Mouse (Mus musculus) liver, adult 2 months (tissue): ENCODE results near the gene Dapk2. TPM values are rescaled to one million over a fixed set of nuclear protein-coding genes. Genes with fewer than 3 reads are reported as not detected.

Experiments used
- DNase-seq: peaks from one replicate; pipeline ENCODE4 v3.0.0-alpha.2; 2011; ENCODE audit warnings: low read depth, low spot score; ENCODE audit errors: extremely low read depth
- H3K27ac ChIP-seq: fragments of 200-500 bp; replicated peaks from 2 replicates; pipeline ENCODE4 v1.5.1; 2012; ENCODE audit warnings: low read depth, mild to moderate bottlenecking, control low read depth, inconsistent platforms, low read length; ENCODE audit not compliant: insufficient read depth
- H3K27me3 ChIP-seq: fragments of 200-500 bp; 2 replicates; pipeline ENCODE4 v1.6.1; 2012; ENCODE audit warnings: mild to moderate bottlenecking, moderate library complexity, low read length, inconsistent platforms; ENCODE audit not compliant: control insufficient read depth, insufficient read depth
- H3K36me3 ChIP-seq: fragments of 200-500 bp; 2 replicates; pipeline ENCODE4 v1.6.1; 2012; ENCODE audit warnings: low read length, inconsistent platforms; ENCODE audit not compliant: control insufficient read depth, insufficient read depth
- H3K4me1 ChIP-seq: fragments of 200-500 bp; 2 replicates; pipeline ENCODE4 v1.6.1; 2011; ENCODE audit warnings: low read length; ENCODE audit not compliant: control insufficient read depth, insufficient read depth
- H3K4me3 ChIP-seq: fragments of 200-500 bp; 2 replicates; pipeline ENCODE4 v1.5.1; 2011; ENCODE audit warnings: low read depth, mild to moderate bottlenecking, control low read depth, low read length, moderate library complexity; ENCODE audit not compliant: insufficient read depth
- H3K79me2 ChIP-seq: fragments of 200-500 bp; 2 replicates; pipeline ENCODE4 v1.6.1; 2012; ENCODE audit warnings: inconsistent platforms, mild to moderate bottlenecking, low read length, moderate library complexity; ENCODE audit not compliant: control insufficient read depth, insufficient read depth
- H3K9ac ChIP-seq: fragments of 200-500 bp; 2 replicates; pipeline ENCODE4 v1.6.1; 2012; ENCODE audit warnings: low read depth, mild to moderate bottlenecking, control low read depth, inconsistent platforms, low read length
- CTCF ChIP-seq: fragments of 200-500 bp; IDR thresholded peaks from 2 replicates; pipeline ENCODE4 v1.5.1; 2011; ENCODE audit warnings: low read depth, low read length, control low read depth
- POLR2A ChIP-seq: fragments of 200-500 bp; IDR thresholded peaks from 2 replicates; pipeline ENCODE4 v1.6.1; 2011; ENCODE audit warnings: low read length, control low read depth; ENCODE audit not compliant: insufficient read depth; ENCODE audit errors: extremely low read depth
- WGBS: fragments of 180-500 bp; shearing (Covaris S2); methylation state at CpG from one replicate; pipeline ENCODE4 v1.1.7; 2018; 5-methylcytosine and 5-hydroxymethylcytosine counted together
- polyA plus RNA-seq: library from polyadenylated mRNA; depleted of rRNA; stranded (reverse); fragments of >200 nt; gene quantifications from 2 replicates; pipeline ENCODE4 v1.2.3, GENCODE M21; 2012
- total RNA-seq: library from RNA; depleted of rRNA; stranded (reverse); fragments of >200 nt; gene quantifications from 2 replicates; pipeline ENCODE4 v1.2.3, GENCODE M21; 2014

The Dapk2 gene
- total and polyA plus RNA-seq, 2 experiments, result 6.2 to 9.6 TPM

- no peak for DNase-seq
- Histone ChIP-seq H3K79me2 (peaks cover 12% of the 10 kb centered on the region; the same call in 1 of the 2 replicates), H3K9ac (no peak overlapping the region), H3K27me3 (no peaks in the 10 kb centered on the region), H3K36me3 (no peaks in the 10 kb centered on the region), H3K4me3 (no peak overlapping the region), H3K27ac (peak overlapping the region; percentile 50), H3K4me1 (peaks cover 65% of the 10 kb centered on the region)
- TF ChIP-seq CTCF (no peak), POLR2A (no peak)
- 56% methylated on average over 11 of the region's 11 CpGs for WGBS
These were observed 24.0 kb downstream of the Dapk2 start for GRCm38 (mm10) chr9:66181826-66182678.

GRCm38 (mm10) chr9:66182679-66182993 lies 24.6 kb downstream of the Dapk2 start:
- peaks cover 18% of the 10 kb centered on the region; the same call in 1 of the 2 replicates for H3K79me2 ChIP-seq
- no peak for DNase-seq
- no peak overlapping the region for H3K4me3 ChIP-seq
- 71% methylated on average over 3 of the region's 3 CpGs for whole genome bisulfite sequencing
- H3K27ac ChIP-seq, result peak overlapping the region; percentile 50
- H3K9ac ChIP-seq, result no peak overlapping the region
- TF ChIP-seq CTCF (no peak), POLR2A (no peak)
- H3K27me3 ChIP-seq, result no peaks in the 10 kb centered on the region
- peaks cover 60% of the 10 kb centered on the region for H3K4me1 ChIP-seq
- H3K36me3 ChIP-seq, result no peaks in the 10 kb centered on the region

GRCm38 (mm10) chr9:66183023-66183422 lies 25.0 kb downstream of the Dapk2 start:
- H3K4me1 ChIP-seq, result peaks cover 58% of the 10 kb centered on the region
- no peak for TF ChIP-seq POLR2A
- no peak for TF ChIP-seq CTCF
- H3K27me3 ChIP-seq, result no peaks in the 10 kb centered on the region
- no peak overlapping the region for H3K4me3 ChIP-seq
- 0 out of 2 replicates have a peak overlapping the region, but pooled peaks have one; percentile 33 for H3K9ac ChIP-seq
- WGBS, result 13% methylated on average over 3 of the region's 3 CpGs
- peaks cover 20% of the 10 kb centered on the region; the same call in 1 of the 2 replicates for H3K79me2 ChIP-seq
- peak; percentile 73 for DNase-seq
- H3K36me3 ChIP-seq, result no peaks in the 10 kb centered on the region
- H3K27ac ChIP-seq, result peak overlapping the region; percentile 50

- Histone ChIP-seq H3K4me1 (peaks cover 46% of the 10 kb centered on the region), H3K79me2 (peaks cover 33% of the 10 kb centered on the region; the same call in 1 of the 2 replicates), H3K36me3 (no peaks in the 10 kb centered on the region), H3K27me3 (no peaks in the 10 kb centered on the region), H3K9ac (peak overlapping the region; percentile 72), H3K27ac (peak overlapping the region; percentile 98), H3K4me3 (peak overlapping the region; percentile 8)
- TF ChIP-seq POLR2A (no peak), CTCF (no peak)
- 24% methylated on average over 5 of the region's 5 CpGs for WGBS
- DNase-seq, result peak; percentile 88
These were observed 26.5 kb downstream of the Dapk2 start for GRCm38 (mm10) chr9:66184572-66184971.

- Histone ChIP-seq H3K9ac (no peak overlapping the region), H3K27ac (peak overlapping the region; percentile 33)
These were observed 28.4 kb downstream of the Dapk2 start for GRCm38 (mm10) chr9:66186426-66186825.

GRCm38 (mm10) chr9:66189026-66189425 lies 31.0 kb downstream of the Dapk2 start:
- DNase-seq, result peak; percentile 30
- WGBS, result 13% methylated on average over 1 of the region's 1 CpGs
- Histone ChIP-seq H3K27ac (no peak overlapping the region), H3K27me3 (no peaks in the 10 kb centered on the region), H3K9ac (no peak overlapping the region), H3K36me3 (no peaks in the 10 kb centered on the region), H3K4me1 (peaks cover 15% of the 10 kb centered on the region), H3K4me3 (no peak overlapping the region), H3K79me2 (peaks cover 33% of the 10 kb centered on the region; the same call in 1 of the 2 replicates)
- no peak for TF ChIP-seq POLR2A
- TF ChIP-seq CTCF, result 0 out of 2 replicates have a peak, but pooled peaks have one; percentile 18

More at GRCm38 (mm10) chr9:66186426-66186825, 28.4 kb downstream of the Dapk2 start:
- H3K36me3 ChIP-seq, result no peaks in the 10 kb centered on the region
- no peaks in the 10 kb centered on the region for H3K27me3 ChIP-seq
- TF ChIP-seq CTCF, result no peak
- no peak for TF ChIP-seq POLR2A
- H3K79me2 ChIP-seq, result peaks cover 30% of the 10 kb centered on the region; the same call in 1 of the 2 replicates
- H3K4me3 ChIP-seq, result no peak overlapping the region
- H3K4me1 ChIP-seq, result peaks cover 35% of the 10 kb centered on the region
- peak; percentile 85 for DNase-seq
- 32% methylated on average over 6 of the region's 6 CpGs for WGBS
